Mouse (Mus musculus) CD4-positive naive resting alpha-beta T cell, adult 57 days (primary cell): ENCODE data around the gene Vmn2r10. TPM values are rescaled to one million over a fixed set of nuclear protein-coding genes. Genes with fewer than 3 reads are reported as not detected.

Source experiments
- total RNA-seq: library from RNA; stranded (reverse); gene quantifications from one replicate; pipeline ENCODE4 v1.2.4, GENCODE M21; 2023

The Vmn2r10 gene
- not detected for total RNA-seq

DNA sequence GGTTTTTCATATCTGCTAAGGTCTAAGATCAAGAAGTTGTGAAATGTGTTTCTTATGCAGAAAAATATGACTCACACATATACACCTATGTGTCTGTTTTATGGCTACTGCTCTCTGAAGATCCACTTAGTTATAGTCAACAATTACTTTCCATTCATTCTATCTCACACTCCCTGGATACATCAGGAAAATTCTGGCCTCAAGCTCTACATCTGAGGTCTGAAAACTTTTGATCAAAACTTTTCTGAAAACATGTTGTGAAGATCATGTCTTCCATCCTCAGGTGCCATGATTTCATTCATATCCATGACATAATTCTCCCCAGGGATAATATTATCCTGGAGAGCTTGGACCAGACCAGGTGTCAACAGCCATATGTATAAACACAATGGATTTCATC lies at the start of gene Vmn2r10:
TSS of gene Vmn2r10 (minus strand) at position 101 of the 400 bp plus-strand sequence.

Other genes with a start within 250 kb of the Vmn2r10 start
- not detected for gene Rnf212, start 231.5 kb downstream of the Vmn2r10 start, total RNA-seq
- gene Tmed11, start 211.2 kb downstream of the Vmn2r10 start, total RNA-seq: not detected
- gene Vmn2r8, start 197.7 kb downstream of the Vmn2r10 start, total RNA-seq: not detected
- gene Vmn2r9, start 153.9 kb downstream of the Vmn2r10 start, total RNA-seq: not detected
- not detected for gene Vmn2r11, start 53.0 kb upstream of the Vmn2r10 start, total RNA-seq
- gene Vmn2r12, start 91.4 kb upstream of the Vmn2r10 start, total RNA-seq: not detected
- not detected for gene Vmn2r13, start 185.7 kb upstream of the Vmn2r10 start, total RNA-seq
- not detected for gene Vmn2r14, start 218.2 kb upstream of the Vmn2r10 start, total RNA-seq